Mouse (Mus musculus) frontal cortex, postnatal 25 days (tissue): ENCODE measurements at regions not wholly inside any gene's neighbourhood (a gene's known extent, or its start where the extent isn't known, plus 50 kb on each side); places are given as distances from the start of the nearest gene placed in this dataset.

ENCODE experiments used
- DNase-seq, 2 experiments: peaks; one replicate each; pipeline ENCODE4 v3.0.0; 2022; ENCODE audit warnings: low spot score in 2 of 2

GRCm38 (mm10) chr11:35065959-35066414 is 55.0 kb upstream of the Slit3 start:
- DNase-seq, result no peak

GRCm38 (mm10) chr11:35057791-35058190 is 63.2 kb upstream of the Slit3 start:
- DNase-seq, result no peak

- DNase-seq, result no peak
Measured at GRCm38 (mm10) chr11:35055496-35056125, 65.4 kb upstream of the Slit3 start.

GRCm38 (mm10) chr11:35053613-35053950 is 67.4 kb upstream of the Slit3 start:
- DNase-seq, result no peak

- no peak for DNase-seq
Measured at GRCm38 (mm10) chr11:35052856-35053612, 68.0 kb upstream of the Slit3 start.

- no peak for DNase-seq
Measured at GRCm38 (mm10) chr11:35049663-35050215, 71.3 kb upstream of the Slit3 start.

GRCm38 (mm10) chr11:35044659-35045058 is 76.4 kb upstream of the Slit3 start:
- DNase-seq, result no peak

GRCm38 (mm10) chr11:35024448-35024847 is 96.6 kb upstream of the Slit3 start:
- no peak for DNase-seq

- DNase-seq, result no peak
Measured at GRCm38 (mm10) chr11:35023813-35024212, 97.2 kb upstream of the Slit3 start.

- no peak for DNase-seq
Measured at GRCm38 (mm10) chr11:35021990-35022625, 98.9 kb upstream of the Slit3 start.

GRCm38 (mm10) chr11:35016998-35017397 is 104.0 kb upstream of the Slit3 start:
- no peak for DNase-seq

- DNase-seq, result peak in 1 of 2 experiments; percentile 7
Measured at GRCm38 (mm10) chr11:35011521-35012476, 109.2 kb upstream of the Slit3 start.

GRCm38 (mm10) chr11:35006773-35007567 is 114.1 kb upstream of the Slit3 start:
- DNase-seq, result no peak

- DNase-seq, result no peak
Measured at GRCm38 (mm10) chr11:35005143-35005542, 115.9 kb upstream of the Slit3 start.

GRCm38 (mm10) chr11:35004431-35004830 is 116.6 kb upstream of the Slit3 start:
- DNase-seq, result no peak

- DNase-seq, result no peak
Measured at GRCm38 (mm10) chr11:35003956-35004355, 117.1 kb upstream of the Slit3 start.

- DNase-seq, result no peak
Measured at GRCm38 (mm10) chr11:34997906-34998305, 123.1 kb upstream of the Slit3 start.

GRCm38 (mm10) chr11:34995515-34995914 is 125.5 kb upstream of the Slit3 start:
- DNase-seq, result no peak

- no peak for DNase-seq
Measured at GRCm38 (mm10) chr11:34982775-34983457, 138.1 kb upstream of the Slit3 start.

GRCm38 (mm10) chr11:34980210-34980609 is 140.8 kb upstream of the Slit3 start:
- no peak for DNase-seq
